Mouse (Mus musculus) liver, postnatal 0 days (tissue): ENCODE results near the gene Cfap299.

Experiments used
- CTCF ChIP-seq: sonication (generic); IDR thresholded peaks from 2 replicates; pipeline ENCODE4 v1.5.1; 2016; ENCODE audit warnings: antibody characterized with exemption, low read depth
- EP300 ChIP-seq: IDR thresholded peaks from 2 replicates; pipeline ENCODE4 v1.6.1; 2016; ENCODE audit warnings: antibody characterized with exemption, low read depth, mild to moderate bottlenecking

GRCm38 (mm10) chr5:98569029-98569513, 240.0 kb downstream of the Cfap299 start:
- TF ChIP-seq CTCF (no peak), EP300 (no peak)
